Mouse (Mus musculus) erythroblast, embryonic 14.5 days (primary cell): Measurements from ENCODE around the gene Dock6. TPM values are rescaled to one million over a fixed set of nuclear protein-coding genes. Genes with fewer than 3 reads are reported as not detected.

Source experiments
- H3K27me3 ChIP-seq: 2 replicates; pipeline ENCODE4 v1.6.1; 2012; ENCODE audit warnings: inconsistent platforms; ENCODE audit not compliant: control insufficient read depth
- H3K36me3 ChIP-seq: 2 replicates; pipeline ENCODE4 v1.6.1; 2012; ENCODE audit warnings: mild to moderate bottlenecking, inconsistent platforms; ENCODE audit not compliant: control insufficient read depth
- H3K4me1 ChIP-seq: 2 replicates; pipeline ENCODE4 v1.6.1; 2012; ENCODE audit warnings: inconsistent platforms; ENCODE audit not compliant: control insufficient read depth
- H3K4me3 ChIP-seq: replicated peaks from 2 replicates; pipeline ENCODE3; 2012; ENCODE audit warnings: moderate library complexity, mild to moderate bottlenecking, inconsistent platforms
- H3K9me3 ChIP-seq: 2 replicates; pipeline ENCODE4 v1.6.1; 2012; ENCODE audit warnings: low read length, inconsistent platforms, mixed read lengths; ENCODE audit not compliant: control insufficient read depth
- GATA1 ChIP-seq: IDR thresholded peaks from 2 replicates; pipeline ENCODE4 v1.6.1; 2012; ENCODE audit warnings: low read length, inconsistent platforms, mixed read lengths
- TAL1 ChIP-seq: IDR thresholded peaks from 3 replicates; pipeline ENCODE4 v1.6.1; 2012; ENCODE audit warnings: low read length, inconsistent platforms, mixed read lengths
- polyA plus RNA-seq: library from polyadenylated mRNA; stranded (reverse); fragments of >175 nt; gene quantifications from 2 replicates; pipeline ENCODE4 v1.2.3, GENCODE M21; 2012

The Dock6 gene
- polyA plus RNA-seq, 1 experiment = 0.06 TPM

GRCm38 (mm10) chr9:21849691-21850677 is 2.5 kb downstream of the Dock6 start:
- no peak overlapping the region for H3K4me3 ChIP-seq

GRCm38 (mm10) chr9:21847926-21848325 is 4.5 kb downstream of the Dock6 start:
- Histone ChIP-seq H3K4me3 (no peak overlapping the region), H3K9me3 (peaks cover 5% of the 10 kb centered on the region; the same call in 1 of the 2 replicates), H3K36me3 (no peaks in the 10 kb centered on the region), H3K27me3 (no peaks in the 10 kb centered on the region), H3K4me1 (peaks cover 17% of the 10 kb centered on the region)
- no peak for TF ChIP-seq TAL1
- no peak for TF ChIP-seq GATA1

More at GRCm38 (mm10) chr9:21849691-21850677, 2.5 kb downstream of the Dock6 start:
- Histone ChIP-seq H3K9me3 (peaks cover 5% of the 10 kb centered on the region; the same call in 1 of the 2 replicates), H3K36me3 (no peaks in the 10 kb centered on the region), H3K4me1 (peaks cover 18% of the 10 kb centered on the region), H3K27me3 (0 out of 2 replicates have a peak, but pooled peaks cover 2% of the 10 kb centered on the region)
- TF ChIP-seq GATA1 = no peak
- no peak for TF ChIP-seq TAL1

- H3K36me3 ChIP-seq = no peaks in the 10 kb centered on the region
- no peaks in the 10 kb centered on the region for H3K27me3 ChIP-seq
- no peaks in the 10 kb centered on the region for H3K9me3 ChIP-seq
- H3K4me3 ChIP-seq = no peak overlapping the region
- H3K4me1 ChIP-seq = peaks cover 12% of the 10 kb centered on the region
- TF ChIP-seq GATA1 = no peak
- no peak for TF ChIP-seq TAL1
Measured at GRCm38 (mm10) chr9:21847425-21847824, 5.0 kb downstream of the Dock6 start.

GRCm38 (mm10) chr9:21846755-21847341 is 5.6 kb downstream of the Dock6 start:
- no peaks in the 10 kb centered on the region for H3K36me3 ChIP-seq
- H3K27me3 ChIP-seq = no peaks in the 10 kb centered on the region
- H3K4me3 ChIP-seq = no peak overlapping the region
- peaks cover 7% of the 10 kb centered on the region for H3K4me1 ChIP-seq
- TF ChIP-seq GATA1 (no peak), TAL1 (no peak)
- H3K9me3 ChIP-seq = no peaks in the 10 kb centered on the region

GRCm38 (mm10) chr9:21845381-21846080 is 6.9 kb downstream of the Dock6 start:
- Histone ChIP-seq H3K36me3 (no peaks in the 10 kb centered on the region), H3K4me3 (no peak overlapping the region), H3K4me1 (peaks cover 3% of the 10 kb centered on the region; the same call in 1 of the 2 replicates), H3K9me3 (no peaks in the 10 kb centered on the region), H3K27me3 (no peaks in the 10 kb centered on the region)
- no peak for TF ChIP-seq GATA1
- TF ChIP-seq TAL1 = no peak

- no peak for TF ChIP-seq GATA1
- TF ChIP-seq TAL1 = no peak
- no peaks in the 10 kb centered on the region for H3K36me3 ChIP-seq
Measured at GRCm38 (mm10) chr9:21843086-21843485, 9.3 kb downstream of the Dock6 start.

GRCm38 (mm10) chr9:21842391-21842790 is 10.0 kb downstream of the Dock6 start:
- Histone ChIP-seq H3K9me3 (no peaks in the 10 kb centered on the region), H3K4me1 (no peaks in the 10 kb centered on the region; the same call in 1 of the 2 replicates), H3K4me3 (no peak overlapping the region), H3K27me3 (no peaks in the 10 kb centered on the region), H3K36me3 (peaks cover 5% of the 10 kb centered on the region; the same call in 1 of the 2 replicates)
- TF ChIP-seq TAL1 = no peak
- TF ChIP-seq GATA1 = no peak

More at GRCm38 (mm10) chr9:21843086-21843485, 9.3 kb downstream of the Dock6 start:
- Histone ChIP-seq H3K9me3 (no peaks in the 10 kb centered on the region), H3K4me3 (no peak overlapping the region), H3K4me1 (peaks cover 3% of the 10 kb centered on the region; the same call in 1 of the 2 replicates), H3K27me3 (no peaks in the 10 kb centered on the region)

GRCm38 (mm10) chr9:21841340-21841739 is 11.1 kb downstream of the Dock6 start:
- no peaks in the 10 kb centered on the region for H3K9me3 ChIP-seq
- no peaks in the 10 kb centered on the region for H3K27me3 ChIP-seq
- H3K36me3 ChIP-seq = peaks cover 9% of the 10 kb centered on the region; the same call in 1 of the 2 replicates
- no peaks in the 10 kb centered on the region; the same call in 1 of the 2 replicates for H3K4me1 ChIP-seq
- no peak overlapping the region for H3K4me3 ChIP-seq
- no peak for TF ChIP-seq TAL1
- TF ChIP-seq GATA1 = no peak

- H3K4me3 ChIP-seq = no peak overlapping the region
- TF ChIP-seq TAL1 = no peak
- no peak for TF ChIP-seq GATA1
- H3K36me3 ChIP-seq = peaks cover 9% of the 10 kb centered on the region; the same call in 1 of the 2 replicates
- no peaks in the 10 kb centered on the region for H3K9me3 ChIP-seq
- no peaks in the 10 kb centered on the region for H3K27me3 ChIP-seq
- no peaks in the 10 kb centered on the region; the same call in 1 of the 2 replicates for H3K4me1 ChIP-seq
Measured at GRCm38 (mm10) chr9:21840115-21840787, 12.2 kb downstream of the Dock6 start.
